Mouse (Mus musculus) limb, embryonic 12.5 days (tissue): ENCODE results near the gene Klk9. TPM values are rescaled to one million over a fixed set of nuclear protein-coding genes. Genes with fewer than 3 reads are reported as not detected.

ENCODE experiments used
- ATAC-seq: fragments of 200-750 bp; cut with Nextera tagmentation; 2 replicates; pipeline ENCODE4 v1.8.0; 2017; ENCODE audit warnings: low read depth, moderate TSS enrichment; ENCODE audit not compliant: insufficient number of reproducible peaks, insufficient read depth, low FRiP score, low TSS enrichment
- H3K27ac ChIP-seq: fragments of 300-500 bp; sonication (generic); 2 replicates; pipeline ENCODE4 v1.5.1; 2016; ENCODE audit warnings: mild to moderate bottlenecking, moderate library complexity
- H3K27me3 ChIP-seq: fragments of 300-500 bp; sonication (generic); 2 replicates; pipeline ENCODE4 v1.6.1; 2016; ENCODE audit warnings: mild to moderate bottlenecking, moderate library complexity
- H3K36me3 ChIP-seq: fragments of 300-500 bp; sonication (generic); 2 replicates; pipeline ENCODE4 v1.6.1; 2016; ENCODE audit warnings: mild to moderate bottlenecking, moderate library complexity
- H3K4me1 ChIP-seq: fragments of 300-500 bp; sonication (generic); replicated peaks from 2 replicates; pipeline ENCODE4 v1.6.1; 2016
- H3K4me2 ChIP-seq: fragments of 300-500 bp; sonication (generic); 2 replicates; pipeline ENCODE4 v1.6.1; 2016; ENCODE audit warnings: mild to moderate bottlenecking, moderate library complexity
- H3K4me3 ChIP-seq: fragments of 300-500 bp; sonication (generic); replicated peaks from 2 replicates; pipeline ENCODE4 v1.5.1; 2016; ENCODE audit warnings: mild to moderate bottlenecking
- H3K9ac ChIP-seq: fragments of 300-500 bp; sonication (generic); replicated peaks from 2 replicates; pipeline ENCODE4 v1.6.1; 2016; ENCODE audit warnings: mild to moderate bottlenecking, moderate library complexity
- H3K9me3 ChIP-seq: fragments of 300-500 bp; sonication (generic); 2 replicates; pipeline ENCODE4 v1.6.1; 2016; ENCODE audit warnings: mild to moderate bottlenecking, moderate library complexity
- WGBS: fragments of 180-500 bp; shearing (Covaris S2); methylation state at CpG from one replicate; pipeline ENCODE4 v1.1.7; 2016; 5-methylcytosine and 5-hydroxymethylcytosine counted together
- polyA plus RNA-seq: library from polyadenylated mRNA; unstranded; fragments of >200 nt; fragmentation: Nextera tagmentation; extraction: Ambion mirVana; gene quantifications from 2 replicates; pipeline ENCODE4 v1.2.1, GENCODE M21; 2016

Klk9 gene
- polyA plus RNA-seq, 1 experiment from 2014 or later, result 0.14 TPM

GRCm38 (mm10) chr7:43776506-43776905 lies 15.2 kb upstream of the Klk9 start:
- Histone ChIP-seq H3K27ac (no peak overlapping the region), H3K9me3 (no peaks in the 10 kb centered on the region), H3K4me3 (no peak overlapping the region), H3K27me3 (peaks cover 3% of the 10 kb centered on the region; the same call in 1 of the 2 replicates), H3K4me2 (no peak overlapping the region), H3K36me3 (no peaks in the 10 kb centered on the region), H3K4me1 (no peaks in the 10 kb centered on the region), H3K9ac (no peak overlapping the region)
- ATAC-seq, result no peak
- WGBS, result 79% methylated on average over 5 of the region's 5 CpGs

GRCm38 (mm10) chr7:43777423-43777822 lies 14.3 kb upstream of the Klk9 start:
- H3K4me3 ChIP-seq, result no peak overlapping the region
- 90% methylated on average over 12 of the region's 12 CpGs for WGBS

GRCm38 (mm10) chr7:43778176-43778970 lies 13.3 kb upstream of the Klk9 start:
- H3K4me1 ChIP-seq, result peaks cover 5% of the 10 kb centered on the region; the same call in 1 of the 2 replicates
- peaks cover 14% of the 10 kb centered on the region for H3K27me3 ChIP-seq
- H3K9me3 ChIP-seq, result no peaks in the 10 kb centered on the region
- H3K4me2 ChIP-seq, result no peak overlapping the region
- no peak overlapping the region for H3K27ac ChIP-seq
- whole genome bisulfite sequencing, result 90% methylated on average over 10 of the region's 10 CpGs
- H3K36me3 ChIP-seq, result no peaks in the 10 kb centered on the region
- H3K4me3 ChIP-seq, result no peak overlapping the region
- no peak for ATAC-seq
- H3K9ac ChIP-seq, result no peak overlapping the region

More at GRCm38 (mm10) chr7:43777423-43777822, 14.3 kb upstream of the Klk9 start:
- Histone ChIP-seq H3K27ac (no peak overlapping the region), H3K9me3 (no peaks in the 10 kb centered on the region), H3K4me1 (no peaks in the 10 kb centered on the region), H3K9ac (no peak overlapping the region), H3K36me3 (no peaks in the 10 kb centered on the region), H3K27me3 (peaks cover 6% of the 10 kb centered on the region; the same call in 1 of the 2 replicates), H3K4me2 (no peak overlapping the region)
- ATAC-seq, result no peak

GRCm38 (mm10) chr7:43780241-43780640 lies 11.4 kb upstream of the Klk9 start:
- 60% methylated on average over 6 of the region's 6 CpGs for WGBS

GRCm38 (mm10) chr7:43780746-43781145 lies 10.9 kb upstream of the Klk9 start, which contains the start of gene Klk10:
TSS of gene Klk10 (plus strand) at chr7:43781035.
- H3K36me3 ChIP-seq, result no peaks in the 10 kb centered on the region
- H3K9ac ChIP-seq, result no peak within 1 kb of the TSS
- WGBS, result 43% methylated on average over 5 of the region's 5 CpGs
- H3K27me3 ChIP-seq, result peaks cover 28% of the 10 kb centered on the region
- H3K27ac ChIP-seq, result no peak within 1 kb of the TSS
- H3K4me3 ChIP-seq, result no peak within 1 kb of the TSS
- H3K4me1 ChIP-seq, result peaks cover 5% of the 10 kb centered on the region; the same call in 1 of the 2 replicates
- no peak within 1 kb of the TSS for H3K4me2 ChIP-seq
- no peak for ATAC-seq
- H3K9me3 ChIP-seq, result no peaks in the 10 kb centered on the region

More at GRCm38 (mm10) chr7:43780241-43780640, 11.4 kb upstream of the Klk9 start:
- Histone ChIP-seq H3K27me3 (peaks cover 28% of the 10 kb centered on the region), H3K9ac (no peak overlapping the region), H3K4me3 (no peak overlapping the region), H3K4me2 (no peak overlapping the region), H3K9me3 (no peaks in the 10 kb centered on the region), H3K27ac (no peak overlapping the region), H3K36me3 (no peaks in the 10 kb centered on the region), H3K4me1 (peaks cover 5% of the 10 kb centered on the region; the same call in 1 of the 2 replicates)
- ATAC-seq, result no peak

- H3K9ac ChIP-seq, result no peak overlapping the region
- no peaks in the 10 kb centered on the region for H3K36me3 ChIP-seq
- H3K27me3 ChIP-seq, result peaks cover 28% of the 10 kb centered on the region
- H3K27ac ChIP-seq, result no peak overlapping the region
- ATAC-seq, result no peak
- 87% methylated on average over 11 of the region's 11 CpGs for WGBS
- no peaks in the 10 kb centered on the region for H3K9me3 ChIP-seq
- peaks cover 5% of the 10 kb centered on the region; the same call in 1 of the 2 replicates for H3K4me1 ChIP-seq
- H3K4me2 ChIP-seq, result no peak overlapping the region
- no peak overlapping the region for H3K4me3 ChIP-seq
Observed at GRCm38 (mm10) chr7:43781541-43781940, 10.2 kb upstream of the Klk9 start.

GRCm38 (mm10) chr7:43782275-43783265 lies 9.1 kb upstream of the Klk9 start:
- H3K4me2 ChIP-seq, result peak overlapping the region; percentile 59
- H3K4me1 ChIP-seq, result peaks cover 5% of the 10 kb centered on the region; the same call in 1 of the 2 replicates
- 8% methylated on average over 36 of the region's 36 CpGs for WGBS
- 0 out of 2 replicates have a peak overlapping the region, but pooled peaks have one; percentile 40 for H3K9ac ChIP-seq
- ATAC-seq, result peak; percentile 81; the same call in 1 of the 2 replicates
- no peaks in the 10 kb centered on the region for H3K9me3 ChIP-seq
- H3K27me3 ChIP-seq, result peaks cover 28% of the 10 kb centered on the region
- no peak overlapping the region for H3K27ac ChIP-seq
- no peaks in the 10 kb centered on the region for H3K36me3 ChIP-seq
- peak overlapping the region; percentile 26 for H3K4me3 ChIP-seq

GRCm38 (mm10) chr7:43785286-43785685 lies 6.4 kb upstream of the Klk9 start:
- no peak overlapping the region for H3K4me3 ChIP-seq
- peaks cover 5% of the 10 kb centered on the region; the same call in 1 of the 2 replicates for H3K4me1 ChIP-seq
- no peak overlapping the region for H3K27ac ChIP-seq
- no peak for ATAC-seq
- no peak overlapping the region for H3K4me2 ChIP-seq
- no peaks in the 10 kb centered on the region for H3K36me3 ChIP-seq
- H3K9me3 ChIP-seq, result no peaks in the 10 kb centered on the region
- peaks cover 28% of the 10 kb centered on the region for H3K27me3 ChIP-seq
- H3K9ac ChIP-seq, result no peak overlapping the region
- WGBS, result 75% methylated on average over 1 of the region's 1 CpGs

GRCm38 (mm10) chr7:43788096-43788495 lies 3.6 kb upstream of the Klk9 start:
- no peaks in the 10 kb centered on the region for H3K36me3 ChIP-seq
- WGBS, result 81% methylated on average over 3 of the region's 3 CpGs
- no peaks in the 10 kb centered on the region for H3K9me3 ChIP-seq
- H3K4me3 ChIP-seq, result no peak overlapping the region
- peaks cover 16% of the 10 kb centered on the region for H3K27me3 ChIP-seq
- H3K27ac ChIP-seq, result no peak overlapping the region
- ATAC-seq, result no peak
- no peaks in the 10 kb centered on the region for H3K4me1 ChIP-seq
- no peak overlapping the region for H3K4me2 ChIP-seq
- H3K9ac ChIP-seq, result no peak overlapping the region

GRCm38 (mm10) chr7:43789295-43789694 lies 2.4 kb upstream of the Klk9 start:
- no peak overlapping the region for H3K9ac ChIP-seq
- peaks cover 14% of the 10 kb centered on the region for H3K27me3 ChIP-seq
- whole genome bisulfite sequencing, result 70% methylated on average over 2 of the region's 2 CpGs
- H3K4me3 ChIP-seq, result no peak overlapping the region
- H3K36me3 ChIP-seq, result no peaks in the 10 kb centered on the region
- no peak overlapping the region for H3K4me2 ChIP-seq
- H3K9me3 ChIP-seq, result no peaks in the 10 kb centered on the region
- H3K4me1 ChIP-seq, result no peaks in the 10 kb centered on the region
- no peak for ATAC-seq
- H3K27ac ChIP-seq, result no peak overlapping the region

GRCm38 (mm10) chr7:43796355-43796754 lies 4.7 kb downstream of the Klk9 start:
- H3K36me3 ChIP-seq, result no peaks in the 10 kb centered on the region
- H3K27ac ChIP-seq, result no peak overlapping the region
- peaks cover 59% of the 10 kb centered on the region for H3K27me3 ChIP-seq
- H3K9ac ChIP-seq, result no peak overlapping the region
- no peak for ATAC-seq
- H3K9me3 ChIP-seq, result no peaks in the 10 kb centered on the region
- H3K4me2 ChIP-seq, result peak overlapping the region; percentile 76
- peak overlapping the region; percentile 52 for H3K4me3 ChIP-seq
- peaks cover 7% of the 10 kb centered on the region; the same call in 1 of the 2 replicates for H3K4me1 ChIP-seq
- 7% methylated on average over 8 of the region's 8 CpGs for WGBS
